Mouse (Mus musculus) olfactory bulb, adult 2 months (tissue): ENCODE measurements at regions not wholly inside any gene's neighbourhood (a gene's known extent, or its start where the extent isn't known, plus 50 kb on each side); places are given as distances from the start of the nearest gene placed in this dataset.

Source experiments
- CTCF ChIP-seq: fragments of 200-500 bp; IDR thresholded peaks from 2 replicates; pipeline ENCODE4 v1.5.1; 2012; ENCODE audit warnings: low read depth, mild to moderate bottlenecking, low read length, moderate library complexity; ENCODE audit not compliant: insufficient read depth
- POLR2A ChIP-seq: fragments of 200-500 bp; IDR thresholded peaks from 2 replicates; pipeline ENCODE4 v1.6.1; 2012; ENCODE audit warnings: mild to moderate bottlenecking, low read depth, low read length, moderate library complexity; ENCODE audit not compliant: insufficient read depth

DNA sequence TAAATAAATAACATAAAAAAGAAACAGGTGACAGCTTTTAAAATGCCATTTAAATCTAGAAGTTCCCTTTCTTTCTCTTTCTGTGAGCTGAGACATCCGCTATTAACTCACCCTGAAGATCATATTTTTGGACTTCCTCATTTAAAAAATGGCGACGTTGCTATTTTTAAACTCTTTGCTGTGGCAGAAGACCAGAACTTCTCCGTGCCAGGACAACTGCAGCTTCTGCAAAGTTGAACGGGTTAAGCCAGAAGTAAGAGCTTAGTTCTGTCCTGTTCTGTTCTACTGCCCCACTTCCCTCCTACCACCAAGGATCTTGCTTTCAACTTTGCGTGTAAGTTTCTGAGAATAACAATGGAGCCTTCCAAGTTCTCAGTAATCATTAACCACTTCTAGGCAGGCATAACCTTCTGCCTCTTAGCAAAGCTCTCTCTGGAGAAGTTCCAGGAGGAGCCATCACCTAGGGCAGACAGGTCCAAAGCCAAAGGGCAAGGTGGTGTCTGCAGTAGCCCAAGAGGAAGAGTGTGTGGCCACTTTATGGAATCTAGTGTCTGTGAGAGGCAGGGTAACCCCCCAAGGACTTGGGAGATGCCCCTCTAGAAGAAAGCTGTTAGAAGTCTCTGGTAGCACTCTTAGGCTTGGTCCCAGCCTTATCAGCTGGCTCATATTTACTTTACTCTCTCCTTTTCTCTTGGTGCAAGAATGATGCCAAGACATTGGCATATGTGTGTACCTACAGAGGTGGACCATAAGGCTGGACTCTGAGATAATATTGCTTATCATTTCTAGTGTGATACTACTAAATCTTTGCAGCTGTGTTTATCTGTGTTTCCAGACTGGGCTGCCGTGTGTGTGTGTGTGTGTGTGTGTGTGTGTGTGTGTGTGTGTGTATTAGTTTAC, 66.6 kb downstream of the Edn1 start:
- TF ChIP-seq POLR2A (no peak), CTCF (no peak)
